Mouse (Mus musculus) yolk sac, embryonic 10.5 days (tissue): ENCODE measurements around the gene Samd14.
"Not testable (repeated sequence)": the region's sequence is repeated elsewhere in the genome, so short reads cannot be mapped to it uniquely, and the experiment has no call there.

Source experiments
- DNase-seq: peaks from one replicate; pipeline ENCODE4 v3.0.0-alpha.2; 2017; ENCODE audit warnings: low spot score

The Samd14 gene

DNA sequence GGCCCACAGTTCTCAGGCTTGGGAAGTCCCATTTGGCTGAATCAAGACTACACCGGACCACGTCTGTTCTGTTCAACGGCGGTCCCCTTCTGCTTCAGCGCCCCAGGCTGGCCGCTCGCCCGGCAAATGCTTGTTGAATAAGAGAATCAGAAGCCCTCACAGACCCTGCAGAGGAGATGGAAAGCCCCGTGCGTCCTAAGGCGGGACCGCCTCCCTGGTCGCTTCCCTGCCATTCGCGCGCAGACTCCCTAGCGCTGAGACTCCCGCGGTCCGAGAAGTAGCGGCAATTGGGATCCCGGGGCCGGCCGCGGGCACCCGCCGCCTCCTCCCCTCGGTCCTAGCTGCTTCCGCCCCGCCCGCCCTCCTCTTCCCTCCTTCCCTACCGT, at the start of gene Samd14:
Samd14 (plus strand) TSS at position 251 of the 386 bp plus-strand sequence.
- peak; percentile 68 for DNase-seq

DNA sequence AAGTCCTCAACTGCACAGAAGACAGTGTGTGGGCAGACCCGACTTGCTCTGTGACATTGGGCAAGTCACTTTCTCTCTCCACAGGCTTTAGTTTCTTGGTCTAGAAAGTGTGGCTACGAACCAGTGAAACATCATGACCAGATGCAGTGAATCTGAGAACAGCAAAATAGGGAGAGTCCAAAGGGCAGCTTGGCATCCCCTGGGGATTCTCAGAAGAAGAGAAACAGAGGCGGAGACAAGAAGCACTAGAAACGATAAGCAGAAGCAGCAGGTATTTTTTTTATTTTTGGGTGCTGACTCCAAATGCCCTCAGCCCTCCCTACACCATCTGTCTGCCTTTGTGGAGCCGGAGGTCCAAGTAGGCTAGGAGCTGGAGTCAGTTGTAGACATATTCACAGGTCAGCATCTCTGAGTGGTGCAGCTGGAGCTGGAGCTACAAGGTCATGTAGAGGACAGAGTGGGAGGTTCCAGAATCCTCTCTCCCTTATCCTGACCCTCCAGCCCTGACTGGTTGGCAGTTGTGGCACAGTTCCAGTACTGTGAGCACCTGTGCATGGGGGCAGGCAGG, 47.1 kb upstream of the Samd14 start:
- no peak for DNase-seq

DNA sequence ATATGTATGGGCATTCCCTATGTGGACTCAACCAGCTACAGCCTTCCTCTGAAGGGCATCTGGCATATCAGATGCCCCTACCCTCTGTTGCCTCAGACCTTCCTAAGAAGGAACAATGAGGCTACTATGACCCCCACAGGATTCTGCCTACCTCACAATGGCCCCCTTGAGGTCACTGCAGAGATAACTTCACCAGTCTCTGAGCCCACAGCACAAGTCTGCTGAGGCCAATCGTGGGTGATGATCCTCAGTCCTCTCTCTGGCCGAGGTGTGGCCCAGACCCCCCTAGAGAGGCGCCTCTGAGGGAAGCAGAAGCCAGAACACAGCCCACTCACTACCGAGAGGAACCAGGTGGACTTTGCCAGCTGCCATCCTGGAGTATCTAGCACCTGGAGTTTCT, 42.3 kb upstream of the Samd14 start, which contains the start of gene Hils1:
Hils1 (plus strand) TSS at position 175 of the 400 bp plus-strand sequence.
- DNase-seq = no peak

DNA sequence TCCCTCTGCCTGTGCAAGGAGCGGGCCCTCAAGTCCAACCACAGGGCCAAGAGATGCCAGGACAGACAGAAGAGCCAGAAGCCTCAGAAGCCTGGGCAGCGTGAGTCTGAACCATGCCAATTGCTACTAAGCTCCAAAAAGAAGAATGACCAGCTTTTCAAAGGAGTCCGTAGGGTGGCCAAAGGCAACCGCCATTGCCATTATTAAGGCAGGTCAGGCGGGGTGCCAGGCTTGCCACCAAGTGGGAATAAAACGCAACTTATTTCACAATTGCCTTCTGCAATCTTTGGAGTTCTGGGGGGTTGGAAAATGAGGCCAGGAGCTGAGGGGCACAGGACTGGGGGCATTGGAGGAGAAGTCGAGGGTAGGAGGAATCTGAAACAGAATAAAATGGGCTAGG, 41.5 kb upstream of the Samd14 start:
- no peak for DNase-seq

DNA sequence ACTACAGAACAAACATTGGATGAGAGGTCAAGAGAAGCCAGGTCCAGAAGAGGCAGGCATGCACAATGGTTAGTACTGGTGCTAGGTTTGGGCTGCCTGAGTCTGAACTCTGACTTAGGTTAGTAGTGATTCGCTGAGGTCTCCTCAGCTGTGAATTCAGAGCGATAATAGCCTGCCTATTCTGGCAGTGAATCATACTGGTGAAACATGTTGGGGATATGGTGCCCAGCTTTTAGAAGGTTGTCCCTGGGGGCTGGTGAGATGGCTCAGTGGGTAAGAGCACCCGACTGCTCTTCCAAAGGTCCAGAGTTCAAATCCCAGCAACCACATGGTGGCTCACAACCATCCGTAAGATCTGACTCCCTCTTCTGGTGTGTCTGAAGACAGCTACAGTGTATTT, 40.0 kb upstream of the Samd14 start:
- not testable (repeated sequence) for DNase-seq

DNA sequence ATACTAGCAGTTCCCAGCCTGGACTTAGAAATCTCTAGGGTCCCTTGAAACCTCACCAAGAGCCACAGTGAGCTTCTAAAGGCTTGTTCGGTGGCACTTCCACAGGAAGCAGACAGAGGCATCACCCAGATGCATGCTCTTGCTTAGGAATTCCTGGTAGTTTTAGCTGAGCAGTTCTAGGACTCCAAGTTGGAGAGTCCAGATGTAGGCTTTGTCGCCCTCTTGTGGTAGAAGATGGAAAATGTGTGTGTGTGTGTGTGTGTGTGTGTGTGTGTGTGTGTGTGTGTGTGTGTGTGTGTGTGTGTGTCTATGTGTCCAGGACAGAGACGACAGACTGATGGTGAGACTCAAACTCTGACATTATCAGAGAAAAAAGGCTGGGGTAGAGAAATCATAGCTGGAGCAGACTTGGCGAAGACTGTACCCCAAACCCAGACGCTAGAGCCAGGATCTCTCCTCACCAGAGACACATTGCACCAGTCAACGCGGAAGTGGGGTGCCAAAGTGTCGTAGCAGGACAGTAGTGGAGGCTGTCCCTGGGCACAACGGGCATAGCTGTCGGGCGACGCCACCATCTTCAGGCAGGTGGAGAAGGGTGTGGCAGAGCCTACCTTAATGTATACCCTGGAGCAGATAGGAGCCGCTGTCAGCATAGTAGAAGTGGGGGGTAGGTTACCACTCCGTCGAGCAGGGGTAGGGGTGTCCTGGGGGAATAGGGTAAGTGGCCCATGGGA, 39.3 kb upstream of the Samd14 start:
- no peak for DNase-seq

DNA sequence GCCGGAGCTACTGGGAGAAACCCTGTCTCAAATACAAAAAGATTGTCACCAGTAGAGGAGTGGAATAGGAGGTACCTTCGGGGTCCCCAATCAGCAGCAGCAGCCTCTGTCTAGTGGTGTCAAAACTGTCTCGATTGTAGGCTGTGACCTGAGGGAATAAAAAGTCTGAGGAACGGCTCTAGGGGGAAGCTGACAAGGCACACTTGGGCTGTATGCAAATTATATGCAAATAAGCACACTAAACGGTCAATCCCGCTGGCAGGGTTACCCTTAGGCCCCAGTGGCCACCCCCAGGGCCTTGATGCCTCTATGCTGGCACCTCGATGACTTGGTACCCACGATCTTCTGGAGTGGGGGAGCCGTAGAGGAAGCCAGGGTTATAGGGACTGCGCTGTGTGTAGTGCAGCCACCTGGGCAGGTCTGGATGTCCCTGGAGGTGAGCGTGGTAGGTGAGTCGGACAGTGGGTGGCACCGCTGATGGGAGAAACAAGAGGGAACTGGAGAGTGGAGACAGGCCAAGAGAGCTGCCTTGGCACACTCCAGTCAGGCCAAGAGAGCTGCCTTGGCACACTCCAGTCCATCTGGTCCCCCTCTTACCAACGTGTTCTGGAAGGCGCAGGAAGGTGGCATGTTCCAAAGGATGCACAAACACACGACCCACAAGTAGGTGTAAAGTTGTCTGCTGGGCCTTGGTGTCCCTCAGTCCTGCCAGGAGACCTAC, 37.6 kb upstream of the Samd14 start:
- DNase-seq = no peak

DNA sequence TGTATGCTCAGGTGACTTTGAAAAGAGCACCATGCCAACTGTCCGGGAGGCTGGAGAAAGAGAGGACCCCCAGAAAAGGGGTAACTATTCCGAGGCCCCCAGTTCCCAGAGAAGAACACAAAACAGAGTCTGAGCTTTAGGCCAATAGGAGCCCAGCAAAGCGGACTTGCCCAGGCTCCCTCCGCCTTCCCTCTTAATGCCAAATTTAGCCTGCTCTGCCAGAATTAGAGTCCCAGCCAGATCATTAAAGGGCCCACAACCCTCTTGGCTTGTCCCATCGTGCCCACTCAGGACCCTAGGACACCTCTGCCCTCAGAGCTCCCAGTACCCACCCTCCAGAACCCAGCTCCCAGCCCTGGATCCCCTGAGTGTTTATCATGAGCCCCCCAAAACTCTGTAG, 36.8 kb upstream of the Samd14 start:
- no peak for DNase-seq

DNA sequence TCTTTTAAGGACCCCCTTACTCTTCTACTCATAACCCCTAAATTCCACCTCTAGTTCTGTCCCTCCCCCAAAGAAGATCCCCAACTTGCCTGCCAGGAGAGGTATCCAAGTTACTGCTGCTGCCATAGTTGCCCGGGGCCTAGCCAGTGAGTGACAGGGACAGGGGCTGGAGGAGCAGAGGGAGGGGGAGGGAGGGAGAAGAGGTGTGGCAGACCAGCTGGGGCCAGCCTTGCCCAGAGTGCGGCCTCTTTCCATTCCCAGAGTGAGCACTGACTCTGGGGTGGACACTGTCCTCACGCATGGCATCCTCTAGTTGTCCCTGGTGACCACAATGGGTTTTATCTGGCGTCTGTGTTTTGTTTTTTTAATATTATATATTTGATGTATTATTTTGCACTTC, 36.4 kb upstream of the Samd14 start:
- no peak for DNase-seq

DNA sequence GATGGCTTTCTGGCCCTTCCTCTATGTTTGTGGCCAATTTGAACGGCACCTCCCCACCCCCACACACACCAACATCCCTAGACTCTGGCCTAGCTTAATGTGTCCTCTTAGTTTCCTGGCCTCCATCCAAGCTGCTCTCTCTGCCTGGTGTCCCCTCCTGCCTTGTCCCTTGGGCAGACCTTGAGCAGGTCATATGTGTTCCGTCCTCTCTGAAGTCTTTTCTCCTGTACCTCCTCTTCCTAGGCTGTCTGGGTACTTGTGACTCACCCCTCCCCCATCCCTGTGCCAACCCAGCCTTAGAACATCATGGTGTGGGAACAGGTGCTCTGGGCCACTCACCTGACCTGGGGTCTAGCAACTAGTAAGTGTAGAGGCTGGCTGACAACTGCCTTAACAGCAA, 34.7 kb upstream of the Samd14 start:
- DNase-seq = no peak

DNA sequence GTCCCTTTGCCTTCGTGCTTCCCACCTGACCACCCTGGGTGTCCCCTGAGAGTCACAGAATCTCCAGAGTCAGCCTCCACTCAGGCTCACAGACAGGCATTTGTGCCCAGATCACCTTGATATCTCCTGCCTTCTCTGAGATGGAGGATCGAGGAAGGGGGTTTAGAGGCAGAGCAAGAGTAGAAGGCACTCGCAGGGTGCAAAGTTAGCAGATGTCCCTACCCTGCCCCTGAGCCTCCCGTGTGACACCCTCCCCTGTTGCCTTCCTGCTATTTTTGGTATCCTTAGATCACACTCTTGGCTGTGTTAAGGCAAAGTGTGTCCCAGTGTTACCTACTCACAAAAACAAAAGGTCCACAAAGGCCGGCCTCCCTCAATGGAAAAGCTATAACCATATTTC, 33.5 kb upstream of the Samd14 start, which contains the start of gene Sgca:
Sgca (minus strand) TSS at position 129 of the 400 bp plus-strand sequence.
- no peak for DNase-seq

DNA sequence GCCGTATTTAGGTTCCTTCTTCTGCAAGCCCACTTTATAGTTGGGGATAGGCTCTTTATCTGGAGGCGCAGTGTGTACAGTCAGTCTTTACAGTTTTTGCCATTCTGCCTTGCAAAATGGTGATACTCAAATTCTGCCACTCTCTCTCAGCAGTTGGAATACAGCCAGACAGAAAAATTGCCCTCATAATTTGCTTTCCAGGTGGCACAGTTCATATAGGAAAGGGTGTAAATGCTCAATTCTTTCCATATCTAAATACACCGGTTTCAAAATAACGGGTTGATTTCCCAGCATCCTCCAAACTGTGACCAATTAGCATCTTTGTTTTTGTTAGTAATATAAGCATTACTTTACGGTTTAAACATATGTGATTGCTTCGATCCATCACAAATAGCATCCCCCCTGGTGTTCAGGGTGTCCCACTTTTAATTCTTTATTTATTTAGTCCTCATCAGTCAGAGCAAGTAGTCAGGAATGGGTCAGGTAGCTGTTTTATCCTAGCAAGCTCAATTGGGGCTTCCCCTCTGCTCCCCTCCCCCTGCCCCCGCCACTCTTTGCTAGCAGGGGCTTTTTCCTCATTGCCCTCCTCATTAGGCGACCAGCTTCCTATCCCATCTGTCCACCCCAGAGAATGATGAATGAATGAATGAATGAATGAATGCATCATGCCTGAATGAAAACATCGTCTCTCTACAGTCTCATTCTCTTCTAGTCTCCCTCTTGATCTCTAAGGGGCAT, 31.3 kb upstream of the Samd14 start:
- DNase-seq = no peak

DNA sequence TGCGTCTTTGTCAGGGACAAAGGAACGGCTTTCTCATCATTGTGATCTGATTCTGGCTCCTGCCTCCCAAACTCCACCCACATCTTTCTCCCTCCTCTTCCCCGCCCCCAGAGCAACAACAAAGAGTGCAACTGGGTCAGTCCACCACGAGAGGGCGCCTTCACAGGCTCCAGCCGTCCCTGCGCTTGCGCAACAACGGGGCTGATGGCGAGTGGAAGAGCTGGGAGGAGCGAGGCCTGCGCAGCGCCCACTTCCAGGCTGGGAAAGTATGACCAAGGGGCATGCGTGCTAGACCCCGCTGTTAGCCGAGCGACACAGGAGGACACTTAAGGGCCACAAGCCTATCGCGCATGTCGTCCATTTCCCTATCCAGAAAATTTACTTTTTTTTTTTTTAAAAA, 30.7 kb upstream of the Samd14 start:
- DNase-seq = peak; percentile 93

DNA sequence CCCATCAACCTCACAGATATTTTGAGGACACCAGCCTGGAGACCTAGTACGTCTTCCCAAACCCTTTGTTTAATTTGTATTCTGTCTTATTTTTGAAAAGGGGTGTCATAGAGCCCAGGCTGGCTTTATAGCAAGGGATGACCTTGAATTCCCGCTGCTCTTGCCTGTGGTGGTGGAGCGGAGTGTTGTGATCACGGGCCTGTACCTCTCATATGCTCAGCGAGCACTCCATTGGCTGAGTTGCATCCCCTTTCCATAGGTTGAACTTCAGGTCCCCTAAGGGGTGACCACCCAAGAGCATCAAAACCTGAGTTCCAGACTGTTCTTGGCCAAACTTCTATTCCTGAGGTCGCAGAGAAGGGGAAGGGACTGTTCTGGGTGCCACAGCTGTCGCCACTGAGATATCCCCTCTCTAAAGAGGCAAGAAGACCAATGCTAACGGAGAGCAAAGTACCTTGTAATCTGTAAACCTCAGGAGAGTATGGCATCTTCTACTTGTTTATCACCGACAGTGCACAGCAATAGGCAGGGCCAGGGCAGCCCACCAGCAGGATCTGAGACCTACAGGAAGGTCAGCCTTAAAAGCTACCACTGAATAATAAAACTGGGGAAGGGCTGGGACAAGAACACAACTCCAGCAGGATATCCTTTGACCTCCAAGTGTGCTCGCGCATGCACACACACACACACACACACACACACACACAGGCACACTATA, 30.1 kb upstream of the Samd14 start:
- no peak for DNase-seq

DNA sequence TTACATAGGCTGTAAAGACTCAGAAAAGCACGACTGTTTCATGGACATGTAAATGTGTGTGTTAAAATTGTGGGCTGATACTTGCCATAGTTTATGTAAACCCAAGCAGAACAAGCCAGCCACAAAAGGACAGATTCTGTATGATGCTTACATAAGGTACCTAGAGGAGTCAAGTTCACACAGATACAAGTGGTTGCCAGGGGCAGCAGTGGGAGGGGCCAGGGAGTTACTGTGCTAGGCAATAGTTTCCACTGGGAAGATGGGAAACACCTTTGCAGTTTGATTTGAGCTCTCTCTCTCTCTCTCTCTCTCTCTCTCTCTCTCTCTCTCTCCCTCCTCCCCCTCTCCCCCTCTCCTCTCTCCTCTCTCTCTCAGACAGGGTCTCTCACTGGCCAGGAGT, 24.5 kb upstream of the Samd14 start:
- DNase-seq = no peak

DNA sequence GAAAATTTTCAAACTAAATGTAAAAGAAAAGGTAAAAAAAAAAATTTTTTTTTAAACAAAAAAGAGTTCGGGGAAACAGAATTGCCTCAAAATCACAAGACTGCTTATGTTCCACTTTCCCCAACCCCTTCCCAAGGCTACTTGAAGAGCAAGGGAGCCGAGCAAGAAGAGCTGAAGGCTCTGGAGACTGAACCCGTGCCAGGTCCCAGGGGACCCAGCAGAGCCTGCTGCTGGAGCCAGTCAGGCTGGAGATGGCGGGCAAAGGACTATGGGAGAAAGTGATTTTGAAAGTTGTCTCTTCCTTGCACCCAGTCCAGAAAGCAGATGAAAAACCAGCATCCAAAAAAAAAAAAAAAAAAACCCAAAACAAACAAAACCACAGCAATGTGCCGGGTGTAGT, 23.9 kb upstream of the Samd14 start:
- no peak for DNase-seq

DNA sequence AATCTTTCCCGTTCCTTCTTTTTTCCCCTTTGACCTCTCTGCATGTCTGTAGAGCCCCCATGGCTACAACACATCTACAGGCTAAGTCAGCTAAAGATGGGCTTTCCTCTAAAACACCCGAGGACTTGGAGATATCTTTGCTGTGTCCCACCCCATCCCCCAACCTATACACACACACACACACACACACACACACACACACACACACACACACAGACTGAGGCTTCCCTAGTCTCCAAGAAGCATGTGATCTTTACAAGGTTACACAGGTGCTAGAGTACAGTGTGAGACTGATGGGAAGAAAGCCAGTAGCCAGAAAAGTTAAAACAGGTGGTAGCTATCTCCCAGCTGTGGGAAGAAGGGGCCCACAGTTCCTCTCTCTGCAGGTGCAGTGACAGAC, 23.2 kb upstream of the Samd14 start:
- DNase-seq = no peak

DNA sequence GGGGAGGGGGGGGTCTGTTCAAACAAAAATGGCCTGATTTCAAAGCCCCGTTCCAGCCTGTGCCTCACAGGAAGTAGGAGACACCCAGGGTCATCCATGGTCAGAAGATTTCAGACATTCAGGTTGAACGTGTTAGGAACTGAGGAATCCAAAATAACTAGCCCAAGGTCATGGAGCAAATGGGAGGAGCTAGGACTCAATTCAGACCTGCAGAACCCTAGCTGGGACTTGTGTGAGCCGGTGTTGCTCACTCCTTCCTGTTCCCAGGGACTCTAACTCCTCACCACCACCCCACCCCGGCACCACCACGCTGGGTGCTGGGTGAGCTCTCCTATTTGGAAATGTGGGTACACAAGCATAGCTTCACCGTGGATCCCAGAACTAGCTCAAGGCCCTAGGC, 22.3 kb upstream of the Samd14 start:
- no peak for DNase-seq

DNA sequence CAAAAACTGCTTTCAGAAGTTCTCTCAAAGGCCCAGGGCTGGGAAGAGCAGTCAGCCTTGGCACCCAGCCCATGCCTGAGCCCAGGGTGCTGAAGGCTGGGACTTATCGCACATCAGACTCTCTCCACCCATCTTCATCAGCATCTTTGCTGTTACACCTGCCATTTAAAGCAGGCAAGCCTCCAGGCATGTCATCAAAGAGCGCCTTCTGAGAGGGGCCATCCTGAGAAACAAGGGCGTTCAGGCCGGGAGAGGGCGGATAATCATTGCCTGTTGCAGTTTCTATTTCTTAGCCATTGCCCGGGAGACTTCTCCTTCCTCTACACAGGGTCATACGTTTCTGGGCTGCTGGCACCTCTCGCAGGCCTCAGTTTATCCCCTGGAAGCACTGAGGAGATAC, 21.8 kb upstream of the Samd14 start:
- no peak for DNase-seq

DNA sequence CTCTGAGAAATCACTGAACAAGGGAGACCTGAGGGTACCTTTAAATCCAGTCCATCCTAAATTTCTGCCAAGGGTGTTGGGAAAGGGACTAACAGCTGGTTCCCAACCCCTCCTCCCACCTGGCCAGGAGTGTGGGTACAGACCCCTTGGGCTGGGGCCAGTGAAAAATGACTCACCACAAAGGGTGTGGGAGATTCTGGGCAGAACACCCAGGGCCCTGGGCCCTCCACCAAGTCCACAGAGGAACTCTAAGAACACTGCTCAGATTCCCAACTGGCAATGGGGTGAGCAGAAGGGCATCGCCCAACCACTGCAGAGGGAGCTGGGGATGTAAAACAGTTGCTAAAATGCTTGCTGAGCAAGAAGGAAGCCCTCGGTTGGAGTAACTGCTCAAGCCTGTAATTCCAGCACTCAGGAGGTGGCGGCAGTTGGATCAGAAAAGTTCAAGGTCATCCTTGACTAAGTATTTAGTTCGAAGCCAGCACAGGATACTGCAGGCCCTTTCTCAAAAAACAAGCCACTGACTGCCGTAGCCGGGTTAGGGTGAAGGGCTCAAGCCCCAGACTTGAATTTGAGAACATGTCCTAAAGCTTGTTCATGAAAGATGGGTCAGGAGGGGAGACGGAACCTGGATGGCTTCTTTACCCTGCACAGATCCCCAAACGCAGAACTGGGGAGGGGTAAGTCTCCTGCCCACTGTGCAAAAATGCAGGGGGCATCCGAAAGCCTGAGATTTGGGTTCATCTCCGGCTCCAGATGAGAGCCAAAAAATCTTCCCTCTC, 20.7 kb upstream of the Samd14 start:
- DNase-seq = no peak

DNA sequence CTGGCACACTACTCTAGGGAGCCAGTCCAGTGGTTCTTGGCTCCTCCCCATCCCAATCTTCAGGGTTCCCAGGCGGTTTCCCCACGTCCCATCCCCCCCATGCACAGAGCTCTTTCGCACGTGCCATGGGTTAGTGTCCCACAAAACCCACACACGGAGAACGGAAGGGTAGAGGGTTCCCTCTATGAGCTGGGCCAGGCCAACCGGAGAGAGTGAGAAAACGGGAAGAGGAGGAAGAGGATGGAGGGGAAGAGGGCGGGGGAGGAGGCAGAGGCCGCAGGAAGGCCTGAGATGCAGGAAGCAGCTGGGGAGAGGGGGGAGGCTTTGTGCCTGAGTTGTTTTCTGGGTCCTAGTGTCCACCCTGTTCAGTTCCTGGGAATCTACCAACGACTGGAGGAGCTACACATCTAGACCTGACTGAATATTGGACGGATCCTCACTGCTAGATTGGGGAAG, 20.1 kb upstream of the Samd14 start:
- peak; percentile 88 for DNase-seq
